Mouse (Mus musculus) MEL (cell line): ENCODE measurements around the gene Cxcl17.

Source experiments
- CTCF ChIP-seq, 3 experiments: IDR thresholded peaks in 2 of 3; conservative IDR thresholded peaks in 1 of 3; 2 replicates each; pipeline ENCODE4 v1.5.1; 2011 to 2012; ENCODE audit warnings: low read length in 3 of 3, low read depth in 2 of 3, mild to moderate bottlenecking in 2 of 3, improper control_type of control experiment in 1 of 3, inconsistent platforms in 1 of 3, mixed read lengths in 1 of 3, moderate library complexity in 1 of 3; ENCODE audit not compliant: control insufficient read depth in 1 of 3, insufficient read depth in 1 of 3, poor library complexity in 1 of 3, severe bottlenecking in 1 of 3
- EP300 ChIP-seq, 2 experiments: IDR thresholded peaks; 2 replicates each; pipeline ENCODE4 v1.6.1; 2011; ENCODE audit warnings: improper control_type of control experiment in 2 of 2, low read length in 2 of 2, low read depth in 1 of 2, mild to moderate bottlenecking in 1 of 2

DNA sequence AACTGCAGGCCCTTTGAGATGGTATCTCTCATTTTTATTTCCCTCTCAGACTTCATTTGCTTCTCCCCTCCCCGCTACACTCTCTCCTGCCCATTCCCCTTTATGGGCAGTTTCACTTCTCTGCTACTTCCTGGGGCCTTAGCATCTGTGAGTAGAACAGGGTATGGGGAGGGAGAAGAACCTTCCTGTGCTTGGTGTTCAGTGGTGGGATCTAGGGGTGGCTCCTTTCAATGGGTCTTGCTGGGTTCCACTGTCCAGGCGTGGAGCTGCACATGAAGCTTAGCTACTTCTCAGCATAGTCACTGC is 22.8 kb upstream of the Cxcl17 start:
- TF ChIP-seq CTCF (IDR thresholded peaks at IDR 0.05 in 2 of 3, conservative IDR thresholded peaks at IDR 0.05 in 1 of 3; ENCODE audit: control insufficient read depth in 1 of 3, insufficient read depth in 1 of 3, low read depth in 2 of 3, low read length in 3 of 3, poor library complexity in 1 of 3, severe bottlenecking in 1 of 3) (no peak), EP300 (IDR thresholded peaks at IDR 0.05; ENCODE audit: low read depth in 1 of 2, low read length in 2 of 2) (no peak)
